Mouse (Mus musculus): Measurements from ENCODE around the gene Olfr944. TPM values are rescaled to one million over a fixed set of nuclear protein-coding genes. Genes with fewer than 3 reads are reported as not detected.

The Olfr944 gene
- polyA plus RNA-seq (2014; fragmentation: Nextera tagmentation; extraction: Ambion mirVana) = not detected in 2 replicates

- Histone ChIP-seq H3K27me3 (ENCODE audit: control insufficient read depth, insufficient read depth, low read length) (no peaks in the 10 kb centered on the region), H3K4me2 (ENCODE audit: low read depth, severe bottlenecking) (no peak within 1 kb of the TSS), H3K4me1 (ENCODE audit: control insufficient read depth, insufficient read depth, low read length) (no peaks in the 10 kb centered on the region), H3K9ac (ENCODE audit: low read length) (no peak within 1 kb of the TSS), H3K4me3 (ENCODE audit: low read depth, low read length) (no peak within 1 kb of the TSS), H3K36me3 (ENCODE audit: control insufficient read depth, insufficient read depth, low read length) (no peaks in the 10 kb centered on the region), H3K9me3 (ENCODE audit: control insufficient read depth, low read length) (no peaks in the 10 kb centered on the region), H3K27ac (replicated peaks; ENCODE audit: low read depth, low read length) (no peak within 1 kb of the TSS)
- DNase-seq (ENCODE audit: low spot score) = no peak
- ATAC-seq (ENCODE audit: insufficient number of reproducible peaks, low FRiP score, low TSS enrichment, low read depth) = no peak
These were observed at the start of gene Olfr944 for GRCm38 (mm10) chr9:39201620-39202019. Gene Olfr944 (plus strand): TSS chr9:39201920.

- no peak overlapping the region for H3K27ac ChIP-seq (replicated peaks; ENCODE audit: low read depth, low read length)
- no peak for DNase-seq (ENCODE audit: low spot score)
- H3K36me3 ChIP-seq (ENCODE audit: control insufficient read depth, insufficient read depth, low read length) = no peaks in the 10 kb centered on the region
- H3K9me3 ChIP-seq (ENCODE audit: control insufficient read depth, low read length) = no peaks in the 10 kb centered on the region
- WGBS = 64% methylated on average over 1 of the region's 1 CpGs
- ATAC-seq (ENCODE audit: insufficient number of reproducible peaks, low FRiP score, low TSS enrichment, low read depth) = no peak
- H3K27me3 ChIP-seq (ENCODE audit: control insufficient read depth, insufficient read depth, low read length) = no peaks in the 10 kb centered on the region
- H3K4me1 ChIP-seq (ENCODE audit: control insufficient read depth, insufficient read depth, low read length) = no peaks in the 10 kb centered on the region
- H3K4me2 ChIP-seq (ENCODE audit: low read depth, severe bottlenecking) = no peak overlapping the region
- H3K4me3 ChIP-seq (ENCODE audit: low read depth, low read length) = no peak overlapping the region
- H3K9ac ChIP-seq (ENCODE audit: low read length) = no peak overlapping the region
These were observed 49.3 kb upstream of the Olfr944 start for GRCm38 (mm10) chr9:39152401-39152800.

- no peaks in the 10 kb centered on the region for H3K36me3 ChIP-seq (ENCODE audit: control insufficient read depth, insufficient read depth, low read length)
- H3K27ac ChIP-seq (replicated peaks; ENCODE audit: low read depth, low read length) = no peak within 1 kb of the TSS
- H3K9me3 ChIP-seq (ENCODE audit: control insufficient read depth, low read length) = no peaks in the 10 kb centered on the region
- WGBS = 88% methylated on average over 5 of the region's 5 CpGs
- ATAC-seq (ENCODE audit: insufficient number of reproducible peaks, low FRiP score, low TSS enrichment, low read depth) = no peak
- H3K4me2 ChIP-seq (ENCODE audit: low read depth, severe bottlenecking) = no peak within 1 kb of the TSS
- H3K27me3 ChIP-seq (ENCODE audit: control insufficient read depth, insufficient read depth, low read length) = no peaks in the 10 kb centered on the region
- no peak for DNase-seq (ENCODE audit: low spot score)
- no peak within 1 kb of the TSS for H3K4me3 ChIP-seq (ENCODE audit: low read depth, low read length)
- H3K9ac ChIP-seq (ENCODE audit: low read length) = no peak within 1 kb of the TSS
- no peaks in the 10 kb centered on the region for H3K4me1 ChIP-seq (ENCODE audit: control insufficient read depth, insufficient read depth, low read length)
These were observed 35.7 kb upstream of the Olfr944 start, which contains the start of gene Olfr943 for GRCm38 (mm10) chr9:39166004-39166403. Gene Olfr943 (plus strand): TSS chr9:39166304.

GRCm38 (mm10) chr9:39249894-39250293, 48.2 kb downstream of the Olfr944 start, which contains the start of gene Olfr1537:
Gene Olfr1537 (minus strand): TSS chr9:39249994.
- no peaks in the 10 kb centered on the region for H3K4me1 ChIP-seq (ENCODE audit: control insufficient read depth, insufficient read depth, low read length)
- H3K4me3 ChIP-seq (ENCODE audit: low read depth, low read length) = no peak within 1 kb of the TSS
- H3K27me3 ChIP-seq (ENCODE audit: control insufficient read depth, insufficient read depth, low read length) = no peaks in the 10 kb centered on the region
- WGBS = 87% methylated on average over 1 of the region's 1 CpGs
- H3K27ac ChIP-seq (replicated peaks; ENCODE audit: low read depth, low read length) = no peak within 1 kb of the TSS
- no peaks in the 10 kb centered on the region for H3K36me3 ChIP-seq (ENCODE audit: control insufficient read depth, insufficient read depth, low read length)
- H3K9ac ChIP-seq (ENCODE audit: low read length) = no peak within 1 kb of the TSS
- H3K4me2 ChIP-seq (ENCODE audit: low read depth, severe bottlenecking) = no peak within 1 kb of the TSS
- no peak for ATAC-seq (ENCODE audit: insufficient number of reproducible peaks, low FRiP score, low TSS enrichment, low read depth)
- H3K9me3 ChIP-seq (ENCODE audit: control insufficient read depth, low read length) = no peaks in the 10 kb centered on the region
- no peak for DNase-seq (ENCODE audit: low spot score)

Other genes with a start within 250 kb of the Olfr944 start
- not detected in 2 replicates for gene Olfr933, start 229.6 kb upstream of the Olfr944 start, polyA plus RNA-seq (2014; fragmentation: Nextera tagmentation; extraction: Ambion mirVana)
- not detected in 2 replicates for gene Olfr934, start 213.6 kb upstream of the Olfr944 start, polyA plus RNA-seq (2014; fragmentation: Nextera tagmentation; extraction: Ambion mirVana)
- not detected in 2 replicates for gene Olfr935, start 202.2 kb upstream of the Olfr944 start, polyA plus RNA-seq (2014; fragmentation: Nextera tagmentation; extraction: Ambion mirVana)
- not detected in 2 replicates for gene Olfr146, start 178.5 kb upstream of the Olfr944 start, polyA plus RNA-seq (2014; fragmentation: Nextera tagmentation; extraction: Ambion mirVana)
- not detected in 2 replicates for gene Olfr937, start 137.0 kb upstream of the Olfr944 start, polyA plus RNA-seq (2014; fragmentation: Nextera tagmentation; extraction: Ambion mirVana)
- not detected in 2 replicates for gene Olfr938, start 123.0 kb upstream of the Olfr944 start, polyA plus RNA-seq (2014; fragmentation: Nextera tagmentation; extraction: Ambion mirVana)
- gene Olfr27, start 73.8 kb upstream of the Olfr944 start, polyA plus RNA-seq (2014; fragmentation: Nextera tagmentation; extraction: Ambion mirVana) = not detected in 2 replicates
- gene Olfr943, start 35.6 kb upstream of the Olfr944 start, polyA plus RNA-seq (2014; fragmentation: Nextera tagmentation; extraction: Ambion mirVana) = not detected in 2 replicates
- gene Olfr1537, start 48.1 kb downstream of the Olfr944 start, polyA plus RNA-seq (2014; fragmentation: Nextera tagmentation; extraction: Ambion mirVana) = not detected in 2 replicates
- not detected in 2 replicates for gene Olfr945, start 74.9 kb downstream of the Olfr944 start, polyA plus RNA-seq (2014; fragmentation: Nextera tagmentation; extraction: Ambion mirVana)
- not detected in 2 replicates for gene Olfr948, start 124.1 kb downstream of the Olfr944 start, polyA plus RNA-seq (2014; fragmentation: Nextera tagmentation; extraction: Ambion mirVana)
- not detected in 2 replicates for gene Olfr951, start 185.5 kb downstream of the Olfr944 start, polyA plus RNA-seq (2014; fragmentation: Nextera tagmentation; extraction: Ambion mirVana)
- gene Olfr952, start 225.2 kb downstream of the Olfr944 start, polyA plus RNA-seq (2014; fragmentation: Nextera tagmentation; extraction: Ambion mirVana) = not detected in 2 replicates

Measured in limb, embryonic 11.5 days (tissue).